Mouse (Mus musculus) midbrain, embryonic 12.5 days (tissue): Measurements from ENCODE around the gene Adamtsl3. TPM values are rescaled to one million over a fixed set of nuclear protein-coding genes. Genes with fewer than 3 reads are reported as not detected.

Source experiments
- ATAC-seq: fragments of 200-750 bp; cut with Nextera tagmentation; 2 replicates; pipeline ENCODE4 v1.8.0; 2017; ENCODE audit warnings: low read depth, moderate TSS enrichment, moderate library complexity; ENCODE audit not compliant: low FRiP score
- H3K27ac ChIP-seq: fragments of 300-500 bp; sonication (generic); replicated peaks from 2 replicates; pipeline ENCODE4 v1.5.1; 2016; ENCODE audit warnings: mild to moderate bottlenecking
- H3K27me3 ChIP-seq: fragments of 300-500 bp; sonication (generic); 2 replicates; pipeline ENCODE4 v1.6.1; 2016; ENCODE audit warnings: mild to moderate bottlenecking
- H3K36me3 ChIP-seq: fragments of 300-500 bp; sonication (generic); 2 replicates; pipeline ENCODE4 v1.6.1; 2016
- H3K4me1 ChIP-seq: fragments of 300-500 bp; sonication (generic); 2 replicates; pipeline ENCODE4 v1.6.1; 2016
- H3K4me2 ChIP-seq: fragments of 300-500 bp; sonication (generic); replicated peaks from 2 replicates; pipeline ENCODE4 v1.6.1; 2016; ENCODE audit warnings: mild to moderate bottlenecking, moderate library complexity
- H3K4me3 ChIP-seq: fragments of 300-500 bp; sonication (generic); 2 replicates; pipeline ENCODE4 v1.5.1; 2016; ENCODE audit warnings: mild to moderate bottlenecking
- H3K9ac ChIP-seq: fragments of 300-500 bp; sonication (generic); replicated peaks from 2 replicates; pipeline ENCODE4 v1.6.1; 2016; ENCODE audit warnings: mild to moderate bottlenecking, moderate library complexity
- H3K9me3 ChIP-seq: fragments of 300-500 bp; sonication (generic); 2 replicates; pipeline ENCODE4 v1.6.1; 2016; ENCODE audit warnings: mild to moderate bottlenecking
- WGBS: fragments of 180-500 bp; shearing (Covaris S2); methylation state at CpG from one replicate; pipeline ENCODE4 v1.1.7; 2016; 5-methylcytosine and 5-hydroxymethylcytosine counted together
- polyA plus RNA-seq: library from polyadenylated mRNA; unstranded; fragments of >200 nt; fragmentation: Nextera tagmentation; extraction: Ambion mirVana; gene quantifications from 2 replicates; pipeline ENCODE4 v1.2.1, GENCODE M21; 2016

Gene Adamtsl3
- polyA plus RNA-seq, 1 experiment from 2014 or later: 0.55 TPM

- H3K36me3 ChIP-seq: no peaks in the 10 kb centered on the region
- H3K9me3 ChIP-seq: no peaks in the 10 kb centered on the region
- H3K4me1 ChIP-seq: peaks cover 14% of the 10 kb centered on the region
- H3K9ac ChIP-seq: no peak overlapping the region
- H3K4me3 ChIP-seq: no peak overlapping the region
- WGBS: 59% methylated on average over 7 of the region's 7 CpGs
- ATAC-seq: peak; percentile 72
- no peak overlapping the region for H3K4me2 ChIP-seq
- no peaks in the 10 kb centered on the region for H3K27me3 ChIP-seq
- peak overlapping the region; percentile 32; the same call in 1 of the 2 replicates for H3K27ac ChIP-seq
These were observed 150.0 kb downstream of the Adamtsl3 start for GRCm38 (mm10) chr7:82485344-82485954.

GRCm38 (mm10) chr7:82491018-82491417 lies 155.5 kb downstream of the Adamtsl3 start:
- Histone ChIP-seq H3K4me3 (no peak overlapping the region), H3K4me1 (no peaks in the 10 kb centered on the region), H3K9me3 (no peaks in the 10 kb centered on the region), H3K27me3 (no peaks in the 10 kb centered on the region), H3K36me3 (no peaks in the 10 kb centered on the region), H3K27ac (no peak overlapping the region), H3K4me2 (no peak overlapping the region), H3K9ac (no peak overlapping the region)
- no peak for ATAC-seq
- WGBS: 90% methylated on average over 1 of the region's 1 CpGs

DNA sequence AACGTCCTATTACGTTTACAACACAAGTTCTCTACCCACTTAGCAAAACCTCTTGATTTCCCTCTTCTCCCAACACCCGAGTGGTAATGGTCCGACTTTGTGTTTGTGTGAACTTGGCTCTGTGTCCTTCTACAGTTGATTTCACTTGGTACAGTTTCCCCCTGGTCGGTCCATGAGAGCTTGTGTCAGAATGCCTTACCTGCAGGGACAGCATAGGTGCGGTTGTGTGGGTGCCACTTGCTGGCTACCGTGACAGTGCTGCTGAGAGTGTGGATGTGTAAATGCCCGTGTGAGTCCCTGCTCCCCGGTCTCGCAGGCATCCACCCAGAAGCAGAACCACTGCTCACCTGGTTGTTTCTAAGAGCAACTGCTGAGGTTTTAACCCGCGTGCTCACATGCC lies 157.4 kb downstream of the Adamtsl3 start:
- Histone ChIP-seq H3K9ac (no peak overlapping the region), H3K4me1 (no peaks in the 10 kb centered on the region), H3K27ac (no peak overlapping the region), H3K9me3 (no peaks in the 10 kb centered on the region), H3K36me3 (no peaks in the 10 kb centered on the region), H3K4me2 (no peak overlapping the region), H3K4me3 (no peak overlapping the region), H3K27me3 (no peaks in the 10 kb centered on the region)
- WGBS: 95% methylated on average over 12 of the region's 12 CpGs
- no peak for ATAC-seq

DNA sequence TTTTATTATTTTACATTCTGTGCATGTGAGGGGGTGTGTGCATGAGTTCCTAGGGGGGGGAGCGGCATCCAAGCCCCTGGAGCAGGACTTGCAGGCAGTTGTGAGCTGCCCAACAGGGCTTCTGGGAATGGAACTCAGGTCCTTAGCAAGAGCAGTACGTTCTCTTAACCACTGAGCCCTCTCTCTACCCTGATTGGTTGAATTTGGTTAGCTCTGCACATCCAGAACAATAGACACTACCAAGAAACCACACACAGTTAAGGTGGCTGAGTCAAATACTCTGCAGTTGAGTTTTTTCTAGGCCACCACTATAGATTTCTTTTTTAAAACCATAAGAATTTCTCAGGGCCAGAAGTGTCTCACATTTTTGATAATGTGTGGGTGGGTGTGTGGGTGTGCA lies 158.7 kb downstream of the Adamtsl3 start:
- H3K4me3 ChIP-seq: no peak overlapping the region
- 78% methylated on average over 2 of the region's 2 CpGs for WGBS
- no peaks in the 10 kb centered on the region for H3K36me3 ChIP-seq
- no peak overlapping the region for H3K4me2 ChIP-seq
- no peaks in the 10 kb centered on the region for H3K27me3 ChIP-seq
- no peak for ATAC-seq
- H3K9me3 ChIP-seq: no peaks in the 10 kb centered on the region
- no peaks in the 10 kb centered on the region for H3K4me1 ChIP-seq
- H3K27ac ChIP-seq: no peak overlapping the region
- no peak overlapping the region for H3K9ac ChIP-seq

- no peak overlapping the region for H3K4me2 ChIP-seq
- no peaks in the 10 kb centered on the region for H3K4me1 ChIP-seq
- no peaks in the 10 kb centered on the region for H3K27me3 ChIP-seq
- no peaks in the 10 kb centered on the region for H3K36me3 ChIP-seq
- no peak for ATAC-seq
- no peak overlapping the region for H3K27ac ChIP-seq
- no peaks in the 10 kb centered on the region for H3K9me3 ChIP-seq
- H3K4me3 ChIP-seq: no peak overlapping the region
- no peak overlapping the region for H3K9ac ChIP-seq
- WGBS: 64% methylated on average over 4 of the region's 4 CpGs
These were observed 161.6 kb downstream of the Adamtsl3 start for GRCm38 (mm10) chr7:82497064-82497463.

DNA sequence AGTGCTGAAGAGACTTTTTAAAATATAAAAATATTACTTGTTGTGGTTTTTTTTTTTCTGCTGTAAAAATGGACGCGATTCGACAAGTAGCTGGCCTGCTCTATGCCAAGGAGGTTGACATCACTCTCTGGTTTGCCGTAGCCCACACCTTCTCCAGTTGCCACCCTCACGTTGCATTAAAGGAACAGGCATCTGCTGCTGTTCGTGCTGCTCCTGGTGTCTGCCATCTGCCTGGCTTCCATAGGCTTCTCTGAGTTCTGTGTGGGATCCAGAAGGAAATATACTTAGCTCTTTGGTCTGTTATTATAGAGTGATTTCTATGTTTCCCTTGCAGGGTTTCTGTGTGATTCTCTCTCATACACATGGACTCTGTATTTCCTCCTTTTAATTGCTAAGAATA lies 165.8 kb downstream of the Adamtsl3 start:
- no peak for ATAC-seq
- H3K4me1 ChIP-seq: no peaks in the 10 kb centered on the region
- no peaks in the 10 kb centered on the region for H3K27me3 ChIP-seq
- no peaks in the 10 kb centered on the region for H3K9me3 ChIP-seq
- H3K27ac ChIP-seq: no peak overlapping the region
- no peaks in the 10 kb centered on the region for H3K36me3 ChIP-seq
- no peak overlapping the region for H3K4me3 ChIP-seq
- no peak overlapping the region for H3K4me2 ChIP-seq
- WGBS: 89% methylated on average over 6 of the region's 6 CpGs
- no peak overlapping the region for H3K9ac ChIP-seq

DNA sequence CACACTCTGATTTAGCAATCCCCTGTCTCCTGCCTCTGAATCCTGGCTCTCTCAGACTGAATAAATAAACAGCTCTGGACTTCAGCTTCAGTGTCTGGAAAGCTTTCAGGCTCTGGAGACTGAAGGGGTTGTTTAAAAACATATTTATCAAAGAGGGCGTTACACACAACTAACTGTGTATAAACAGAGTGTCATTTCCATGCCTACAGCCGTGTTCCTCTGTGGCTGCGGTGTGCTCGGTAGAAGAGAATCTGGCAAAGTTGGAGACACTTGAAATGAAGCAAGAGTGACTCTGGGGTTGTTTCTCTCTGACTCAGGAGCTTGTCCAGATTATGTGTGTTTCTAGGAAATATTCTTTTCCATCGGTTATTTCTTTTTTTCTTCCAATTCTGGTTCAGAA lies 167.0 kb downstream of the Adamtsl3 start:
- H3K4me2 ChIP-seq: no peak overlapping the region
- H3K27me3 ChIP-seq: no peaks in the 10 kb centered on the region
- H3K9me3 ChIP-seq: no peaks in the 10 kb centered on the region
- H3K36me3 ChIP-seq: no peaks in the 10 kb centered on the region
- H3K9ac ChIP-seq: no peak overlapping the region
- H3K4me1 ChIP-seq: no peaks in the 10 kb centered on the region
- no peak overlapping the region for H3K4me3 ChIP-seq
- H3K27ac ChIP-seq: no peak overlapping the region
- 83% methylated on average over 5 of the region's 5 CpGs for WGBS
- no peak for ATAC-seq

DNA sequence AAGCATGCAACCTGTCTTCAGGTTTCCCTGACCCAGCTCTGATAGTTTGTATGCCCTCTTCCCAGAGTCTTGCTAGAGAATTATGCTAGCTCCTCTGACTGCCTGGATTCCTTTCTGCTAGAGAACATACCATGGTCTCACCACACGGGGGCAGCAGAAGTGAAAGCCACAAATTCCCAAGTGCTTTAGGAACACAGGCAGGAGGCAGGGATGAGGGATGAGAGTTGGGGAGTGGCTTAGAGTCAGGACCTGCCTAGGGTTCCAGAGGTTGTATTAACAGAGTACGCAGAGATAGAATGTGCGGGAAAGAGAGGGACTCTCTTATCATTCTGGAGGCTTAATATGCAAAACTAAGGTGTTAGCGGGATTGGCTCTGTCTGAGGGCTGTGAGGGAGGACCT lies 168.6 kb downstream of the Adamtsl3 start:
- Histone ChIP-seq H3K27ac (no peak overlapping the region), H3K9me3 (no peaks in the 10 kb centered on the region), H3K27me3 (no peaks in the 10 kb centered on the region), H3K9ac (no peak overlapping the region), H3K4me1 (no peaks in the 10 kb centered on the region), H3K4me3 (no peak overlapping the region), H3K36me3 (no peaks in the 10 kb centered on the region), H3K4me2 (no peak overlapping the region)
- 22% methylated on average over 4 of the region's 4 CpGs for WGBS
- ATAC-seq: peak; percentile 54

DNA sequence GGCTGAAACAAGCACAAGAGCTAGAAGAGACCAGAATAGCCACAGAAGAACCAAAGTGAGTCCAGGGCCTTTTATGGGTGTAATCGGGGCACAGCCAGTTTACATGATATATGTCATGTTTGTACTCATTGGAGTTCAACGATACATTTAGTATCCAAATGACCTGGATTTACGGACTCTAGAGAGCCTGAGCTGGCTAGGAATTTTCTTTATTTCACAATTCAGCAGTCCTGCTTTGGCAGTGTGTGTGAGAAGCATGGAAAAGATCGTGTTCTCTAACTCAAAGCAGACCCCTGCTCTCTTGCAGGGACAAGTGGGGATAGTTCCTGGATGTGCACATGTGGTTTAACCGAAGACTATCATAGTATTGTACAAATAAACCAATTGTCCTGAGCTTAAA lies 195.1 kb downstream of the Adamtsl3 start:
- H3K27ac ChIP-seq: no peak overlapping the region
- WGBS: 82% methylated on average over 5 of the region's 5 CpGs
- H3K9ac ChIP-seq: no peak overlapping the region
- H3K27me3 ChIP-seq: no peaks in the 10 kb centered on the region
- no peaks in the 10 kb centered on the region for H3K9me3 ChIP-seq
- no peak overlapping the region for H3K4me2 ChIP-seq
- H3K36me3 ChIP-seq: no peaks in the 10 kb centered on the region
- H3K4me3 ChIP-seq: no peak overlapping the region
- no peak for ATAC-seq
- no peaks in the 10 kb centered on the region for H3K4me1 ChIP-seq

DNA sequence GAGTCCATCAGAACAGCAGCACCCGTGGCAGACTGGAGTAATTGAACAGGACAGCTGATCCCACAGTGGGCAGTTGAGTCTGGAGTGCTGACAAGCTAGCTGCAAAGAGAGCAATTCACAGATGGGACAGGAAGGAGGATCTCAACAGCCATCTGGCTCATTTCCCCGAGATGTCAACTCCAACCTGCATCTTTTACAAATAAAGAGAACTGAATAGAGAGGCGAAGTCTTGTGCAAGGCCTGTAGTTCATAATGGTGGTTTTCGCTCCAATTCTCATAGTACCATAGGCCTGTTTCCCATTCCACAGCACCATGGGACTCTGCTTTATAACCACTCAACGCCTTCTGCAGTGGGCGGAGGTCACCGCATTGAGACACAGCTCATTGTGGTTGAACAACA lies 195.9 kb downstream of the Adamtsl3 start:
- no peak overlapping the region for H3K4me3 ChIP-seq
- no peak overlapping the region for H3K9ac ChIP-seq
- H3K36me3 ChIP-seq: no peaks in the 10 kb centered on the region
- H3K4me1 ChIP-seq: no peaks in the 10 kb centered on the region
- no peaks in the 10 kb centered on the region for H3K27me3 ChIP-seq
- ATAC-seq: no peak
- no peak overlapping the region for H3K27ac ChIP-seq
- 85% methylated on average over 7 of the region's 7 CpGs for WGBS
- H3K4me2 ChIP-seq: no peak overlapping the region
- no peaks in the 10 kb centered on the region for H3K9me3 ChIP-seq

- Histone ChIP-seq H3K27me3 (no peaks in the 10 kb centered on the region), H3K9me3 (no peaks in the 10 kb centered on the region), H3K4me3 (no peak overlapping the region), H3K4me2 (no peak overlapping the region), H3K4me1 (no peaks in the 10 kb centered on the region), H3K9ac (no peak overlapping the region), H3K27ac (no peak overlapping the region), H3K36me3 (no peaks in the 10 kb centered on the region)
- WGBS: 71% methylated on average over 4 of the region's 4 CpGs
- no peak for ATAC-seq
These were observed 197.7 kb downstream of the Adamtsl3 start for GRCm38 (mm10) chr7:82533188-82533587.

GRCm38 (mm10) chr7:82533747-82534504 lies 198.4 kb downstream of the Adamtsl3 start:
- no peak overlapping the region for H3K9ac ChIP-seq
- no peaks in the 10 kb centered on the region for H3K4me1 ChIP-seq
- H3K27ac ChIP-seq: no peak overlapping the region
- H3K27me3 ChIP-seq: no peaks in the 10 kb centered on the region
- 80% methylated on average over 12 of the region's 12 CpGs for WGBS
- no peak for ATAC-seq
- no peaks in the 10 kb centered on the region for H3K9me3 ChIP-seq
- H3K36me3 ChIP-seq: no peaks in the 10 kb centered on the region
- H3K4me3 ChIP-seq: no peak overlapping the region
- H3K4me2 ChIP-seq: no peak overlapping the region
